Mouse (Mus musculus) embryonic facial prominence, embryonic 14.5 days (tissue): ENCODE results near the gene Stk40. TPM values are rescaled to one million over a fixed set of nuclear protein-coding genes. Genes with fewer than 3 reads are reported as not detected.
A peak's percentile ranks its signal among the peaks of the same experiment; 100 is the strongest.

Experiments
- ATAC-seq: fragments of 200-750 bp; cut with Nextera tagmentation; 2 replicates; pipeline ENCODE4 v1.8.0; 2017; ENCODE audit warnings: low read depth, moderate number of reproducible peaks, moderate TSS enrichment
- DNase-seq: peaks from one replicate; pipeline ENCODE4 v3.0.0-alpha.2; 2015; ENCODE audit warnings: low spot score
- H3K27ac ChIP-seq: fragments of 300-500 bp; sonication (generic); replicated peaks from 2 replicates; pipeline ENCODE4 v1.5.1; 2014; ENCODE audit warnings: low read depth, mild to moderate bottlenecking, low read length, moderate library complexity
- H3K27me3 ChIP-seq: fragments of 300-500 bp; sonication (generic); replicated peaks from 2 replicates; pipeline ENCODE4 v1.6.1; 2014; ENCODE audit warnings: low read length; ENCODE audit not compliant: control insufficient read depth, insufficient read depth
- H3K36me3 ChIP-seq: fragments of 300-500 bp; sonication (generic); 2 replicates; pipeline ENCODE4 v1.6.1; 2014; ENCODE audit warnings: low read length, mixed read lengths; ENCODE audit not compliant: control insufficient read depth, insufficient read depth
- H3K4me1 ChIP-seq: fragments of 300-500 bp; sonication (generic); 2 replicates; pipeline ENCODE4 v1.6.1; 2014; ENCODE audit warnings: antibody characterized with exemption, low read length; ENCODE audit not compliant: control insufficient read depth, insufficient read depth
- H3K4me2 ChIP-seq: fragments of 300-500 bp; sonication (generic); 2 replicates; pipeline ENCODE4 v1.6.1; 2014; ENCODE audit warnings: low read depth, mild to moderate bottlenecking, low read length, moderate library complexity, mixed read lengths
- H3K4me3 ChIP-seq: fragments of 300-500 bp; sonication (generic); 2 replicates; pipeline ENCODE4 v1.5.1; 2014; ENCODE audit warnings: low read depth, mild to moderate bottlenecking, low read length
- H3K9ac ChIP-seq: fragments of 300-500 bp; sonication (generic); 2 replicates; pipeline ENCODE4 v1.6.1; 2014; ENCODE audit warnings: low read depth, mild to moderate bottlenecking, low read length, moderate library complexity, mixed read lengths
- H3K9me3 ChIP-seq: fragments of 300-500 bp; sonication (generic); 2 replicates; pipeline ENCODE4 v1.6.1; 2016; ENCODE audit warnings: low read length; ENCODE audit not compliant: control insufficient read depth
- WGBS: fragments of 180-500 bp; shearing (Covaris S2); extraction: QIAGEN DNeasy Blood & Tissue Kit; methylation state at CpG from one replicate; pipeline ENCODE4 v1.1.7; 2014; 5-methylcytosine and 5-hydroxymethylcytosine counted together
- polyA plus RNA-seq: library from polyadenylated mRNA; unstranded; fragments of >200 nt; fragmentation: Nextera tagmentation; extraction: Ambion mirVana; gene quantifications from 2 replicates; pipeline ENCODE4 v1.2.1, GENCODE M21; 2014

Stk40 gene
- polyA plus RNA-seq, 1 experiment from 2014 or later, result 26.8 TPM

GRCm38 (mm10) chr4:126151701-126152440, 48.1 kb downstream of the Stk40 start:
- Histone ChIP-seq H3K9ac (no peak overlapping the region), H3K27ac (peak overlapping the region; percentile 85), H3K4me1 (peaks cover 37% of the 10 kb centered on the region), H3K4me2 (peak overlapping the region; percentile 84; the same call in 1 of the 2 replicates), H3K4me3 (no peak overlapping the region), H3K9me3 (0 out of 2 replicates have a peak, but pooled peaks cover 3% of the 10 kb centered on the region), H3K27me3 (no peaks in the 10 kb centered on the region), H3K36me3 (peaks cover 22% of the 10 kb centered on the region)
- WGBS, result 76% methylated on average over 16 of the region's 16 CpGs
- DNase-seq (no peak), ATAC-seq (no peak)

GRCm38 (mm10) chr4:126152864-126153263, 49.1 kb downstream of the Stk40 start:
- Histone ChIP-seq H3K27ac (no peak overlapping the region), H3K27me3 (no peaks in the 10 kb centered on the region), H3K4me2 (no peak overlapping the region), H3K4me3 (no peak overlapping the region), H3K9me3 (0 out of 2 replicates have a peak, but pooled peaks cover 3% of the 10 kb centered on the region), H3K36me3 (peaks cover 22% of the 10 kb centered on the region), H3K9ac (no peak overlapping the region), H3K4me1 (peaks cover 30% of the 10 kb centered on the region)
- WGBS, result 60% methylated on average over 14 of the region's 14 CpGs
- DNase-seq, result no peak
- ATAC-seq, result no peak

GRCm38 (mm10) chr4:126155183-126155582, 51.4 kb downstream of the Stk40 start:
- no peak overlapping the region for H3K4me3 ChIP-seq
- H3K4me2 ChIP-seq, result no peak overlapping the region
- no peaks in the 10 kb centered on the region for H3K27me3 ChIP-seq
- DNase-seq, result no peak
- WGBS, result 41% methylated on average over 4 of the region's 4 CpGs
- 0 out of 2 replicates have a peak, but pooled peaks cover 3% of the 10 kb centered on the region for H3K9me3 ChIP-seq
- H3K4me1 ChIP-seq, result peaks cover 19% of the 10 kb centered on the region
- no peak for ATAC-seq
- no peak overlapping the region for H3K9ac ChIP-seq
- H3K27ac ChIP-seq, result peak overlapping the region; percentile 71
- H3K36me3 ChIP-seq, result peaks cover 24% of the 10 kb centered on the region

GRCm38 (mm10) chr4:126155869-126156268, 52.1 kb downstream of the Stk40 start:
- peak overlapping the region; percentile 71 for H3K27ac ChIP-seq
- no peaks in the 10 kb centered on the region for H3K27me3 ChIP-seq
- WGBS, result 28% methylated on average over 2 of the region's 2 CpGs

GRCm38 (mm10) chr4:126156617-126157016, 52.9 kb downstream of the Stk40 start:
- 63% methylated on average over 5 of the region's 5 CpGs for WGBS
- no peak for ATAC-seq
- Histone ChIP-seq H3K4me1 (peaks cover 7% of the 10 kb centered on the region; the same call in 1 of the 2 replicates), H3K9ac (no peak overlapping the region), H3K27me3 (no peaks in the 10 kb centered on the region), H3K36me3 (peaks cover 16% of the 10 kb centered on the region; the same call in 1 of the 2 replicates), H3K4me2 (no peak overlapping the region), H3K9me3 (0 out of 2 replicates have a peak, but pooled peaks cover 3% of the 10 kb centered on the region), H3K27ac (peak overlapping the region; percentile 71; the same call in 1 of the 2 replicates), H3K4me3 (no peak overlapping the region)
- DNase-seq, result no peak

More at GRCm38 (mm10) chr4:126155869-126156268, 52.1 kb downstream of the Stk40 start:
- DNase-seq, result no peak
- ATAC-seq, result peak; percentile 44; the same call in 1 of the 2 replicates
- H3K4me2 ChIP-seq, result no peak overlapping the region
- 0 out of 2 replicates have a peak, but pooled peaks cover 3% of the 10 kb centered on the region for H3K9me3 ChIP-seq
- H3K4me1 ChIP-seq, result peaks cover 14% of the 10 kb centered on the region
- H3K9ac ChIP-seq, result no peak overlapping the region
- H3K36me3 ChIP-seq, result peaks cover 24% of the 10 kb centered on the region
- no peak overlapping the region for H3K4me3 ChIP-seq

- Histone ChIP-seq H3K4me2 (no peak overlapping the region), H3K27ac (no peak overlapping the region), H3K4me1 (peaks cover 7% of the 10 kb centered on the region; the same call in 1 of the 2 replicates), H3K4me3 (no peak overlapping the region), H3K36me3 (peaks cover 10% of the 10 kb centered on the region; the same call in 1 of the 2 replicates), H3K9ac (no peak overlapping the region), H3K9me3 (0 out of 2 replicates have a peak, but pooled peaks cover 3% of the 10 kb centered on the region), H3K27me3 (no peaks in the 10 kb centered on the region)
- WGBS, result 90% methylated on average over 6 of the region's 6 CpGs
- ATAC-seq (no peak), DNase-seq (no peak)
These were observed 53.8 kb downstream of the Stk40 start for GRCm38 (mm10) chr4:126157562-126157961.

GRCm38 (mm10) chr4:126159455-126159854, 55.7 kb downstream of the Stk40 start:
- no peak for ATAC-seq
- 68% methylated on average over 8 of the region's 8 CpGs for WGBS
- 0 out of 2 replicates have a peak, but pooled peaks cover 3% of the 10 kb centered on the region for H3K9me3 ChIP-seq
- no peak overlapping the region for H3K27ac ChIP-seq
- no peak for DNase-seq
- H3K4me1 ChIP-seq, result peaks cover 15% of the 10 kb centered on the region; the same call in 1 of the 2 replicates
- H3K4me2 ChIP-seq, result no peak overlapping the region
- H3K9ac ChIP-seq, result no peak overlapping the region
- H3K4me3 ChIP-seq, result no peak overlapping the region
- H3K27me3 ChIP-seq, result no peaks in the 10 kb centered on the region
- H3K36me3 ChIP-seq, result 0 out of 2 replicates have a peak, but pooled peaks cover 2% of the 10 kb centered on the region

GRCm38 (mm10) chr4:126160981-126161380, 57.2 kb downstream of the Stk40 start:
- H3K9ac ChIP-seq, result no peak overlapping the region
- no peak for DNase-seq
- H3K27ac ChIP-seq, result no peak overlapping the region
- peaks cover 9% of the 10 kb centered on the region for H3K36me3 ChIP-seq
- peaks cover 8% of the 10 kb centered on the region; the same call in 1 of the 2 replicates for H3K4me1 ChIP-seq
- no peak overlapping the region for H3K4me2 ChIP-seq
- ATAC-seq, result no peak
- 0 out of 2 replicates have a peak, but pooled peaks cover 3% of the 10 kb centered on the region for H3K9me3 ChIP-seq
- H3K27me3 ChIP-seq, result no peaks in the 10 kb centered on the region
- no peak overlapping the region for H3K4me3 ChIP-seq
- 93% methylated on average over 8 of the region's 8 CpGs for WGBS
